Mouse (Mus musculus): Measurements from ENCODE around the gene Gpr153. TPM values are rescaled to one million over a fixed set of nuclear protein-coding genes. Genes with fewer than 3 reads are reported as not detected.
A peak's percentile ranks its signal among the peaks of the same experiment; 100 is the strongest.

Gene Gpr153
- polyA plus RNA-seq, 1 experiment from 2014 or later = 0.81 TPM

DNA sequence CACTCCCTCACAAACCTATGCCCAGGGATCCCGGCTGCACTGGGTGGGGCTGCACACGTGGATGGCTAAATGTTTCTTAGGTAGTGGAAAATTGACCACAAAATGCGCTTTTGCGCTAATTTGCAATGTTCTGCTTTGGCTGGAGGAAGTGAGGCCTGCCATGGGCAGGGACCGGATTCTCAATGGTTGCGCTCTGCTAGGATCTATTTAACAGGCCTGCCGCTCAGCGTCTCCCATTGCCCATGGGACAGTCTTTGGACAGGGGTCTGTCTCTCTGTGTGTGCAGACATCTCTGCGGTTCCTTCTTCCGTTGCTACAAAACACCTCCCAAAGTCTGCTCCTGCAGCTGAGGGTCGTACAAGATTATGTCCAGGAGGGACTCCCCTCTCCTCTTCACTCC lies 17.0 kb downstream of the Gpr153 start:
- Histone ChIP-seq H3K27me3 (peaks cover 74% of the 10 kb centered on the region), H3K4me3 (replicated peaks) (no peak overlapping the region), H3K36me3 (no peaks in the 10 kb centered on the region), H3K9me3 (replicated peaks) (no peaks in the 10 kb centered on the region), H3K4me1 (replicated peaks) (peaks cover 20% of the 10 kb centered on the region), H3K4me2 (no peak overlapping the region), H3K27ac (no peak overlapping the region), H3K9ac (no peak overlapping the region)
- no peak for DNase-seq
- ATAC-seq (ENCODE audit: low read depth) = no peak
- 19% methylated on average over 11 of the region's 11 CpGs for WGBS (ENCODE audit: insufficient replicate concordance)

GRCm38 (mm10) chr4:152291562-152291961 lies 17.5 kb downstream of the Gpr153 start, which contains the start of gene Hes3:
TSS of gene Hes3 (minus strand) at chr4:152291662.
- H3K36me3 ChIP-seq = no peaks in the 10 kb centered on the region
- WGBS (ENCODE audit: insufficient replicate concordance) = 33% methylated on average over 6 of the region's 6 CpGs
- H3K9me3 ChIP-seq (replicated peaks) = no peaks in the 10 kb centered on the region
- H3K4me2 ChIP-seq = no peak within 1 kb of the TSS
- no peak within 1 kb of the TSS for H3K9ac ChIP-seq
- no peak within 1 kb of the TSS for H3K4me3 ChIP-seq (replicated peaks)
- peaks cover 69% of the 10 kb centered on the region for H3K27me3 ChIP-seq
- H3K27ac ChIP-seq = no peak within 1 kb of the TSS
- ATAC-seq (ENCODE audit: low read depth) (no peak), DNase-seq (no peak)
- peaks cover 19% of the 10 kb centered on the region for H3K4me1 ChIP-seq (replicated peaks)

GRCm38 (mm10) chr4:152292102-152292765 lies 18.2 kb downstream of the Gpr153 start:
- Histone ChIP-seq H3K27me3 (peaks cover 62% of the 10 kb centered on the region), H3K36me3 (no peaks in the 10 kb centered on the region), H3K9ac (no peak overlapping the region)

DNA sequence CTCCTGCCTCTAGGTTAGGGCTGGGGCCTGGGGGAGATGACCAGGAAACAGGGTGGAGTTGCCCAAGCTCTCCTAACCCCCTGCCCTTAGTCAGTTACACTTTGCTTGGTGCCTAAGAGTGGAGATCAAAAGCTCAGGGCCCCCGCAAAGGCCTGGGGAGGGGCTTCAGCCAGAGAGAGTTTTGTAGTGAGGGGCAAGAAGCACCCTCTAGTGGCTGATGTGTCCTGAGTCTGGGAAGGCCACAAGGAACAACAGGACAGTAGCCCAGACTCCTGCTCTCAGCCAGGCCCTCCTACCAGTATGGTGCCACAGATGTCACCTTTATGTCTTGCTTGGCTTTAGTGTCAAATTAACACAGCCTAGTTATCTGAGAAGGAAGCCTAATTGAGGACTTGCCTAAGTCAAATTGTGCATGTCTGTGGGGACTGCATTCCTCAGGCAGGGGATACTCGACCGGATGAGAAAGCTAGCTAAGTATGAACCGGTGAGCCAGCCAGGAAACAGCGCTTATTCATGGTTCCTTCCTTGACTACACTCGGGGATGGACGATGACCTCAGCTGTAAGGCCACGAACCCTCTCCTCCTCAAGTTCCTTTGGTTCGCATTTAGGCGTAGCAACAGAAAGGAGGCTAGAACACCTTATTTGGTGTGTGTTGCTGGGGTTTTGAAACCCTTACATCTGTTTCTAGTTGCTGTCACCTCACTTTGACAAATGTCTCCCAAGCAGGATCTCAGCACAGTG lies 20.3 kb downstream of the Gpr153 start:
- peaks cover 34% of the 10 kb centered on the region for H3K4me1 ChIP-seq (replicated peaks)
- ATAC-seq (ENCODE audit: low read depth) (no peak), DNase-seq (no peak)
- H3K9ac ChIP-seq = no peak overlapping the region
- 43% methylated on average over 10 of the region's 10 CpGs for WGBS (ENCODE audit: insufficient replicate concordance)
- no peaks in the 10 kb centered on the region for H3K36me3 ChIP-seq
- no peaks in the 10 kb centered on the region for H3K9me3 ChIP-seq (replicated peaks)
- no peak overlapping the region for H3K27ac ChIP-seq
- H3K4me2 ChIP-seq = no peak overlapping the region
- H3K4me3 ChIP-seq (replicated peaks) = no peak overlapping the region
- peaks cover 49% of the 10 kb centered on the region for H3K27me3 ChIP-seq

More at GRCm38 (mm10) chr4:152292102-152292765, 18.2 kb downstream of the Gpr153 start:
- H3K9me3 ChIP-seq (replicated peaks) = no peaks in the 10 kb centered on the region
- peaks cover 19% of the 10 kb centered on the region for H3K4me1 ChIP-seq (replicated peaks)
- no peak overlapping the region for H3K27ac ChIP-seq
- no peak overlapping the region for H3K4me3 ChIP-seq (replicated peaks)
- no peak for DNase-seq
- no peak overlapping the region for H3K4me2 ChIP-seq
- no peak for ATAC-seq (ENCODE audit: low read depth)
- WGBS (ENCODE audit: insufficient replicate concordance) = 49% methylated on average over 12 of the region's 12 CpGs

GRCm38 (mm10) chr4:152295916-152296315 lies 21.9 kb downstream of the Gpr153 start:
- DNase-seq (no peak), ATAC-seq (ENCODE audit: low read depth) (0 out of 2 replicates have a peak, but pooled peaks have one; percentile 2)
- peaks cover 15% of the 10 kb centered on the region for H3K36me3 ChIP-seq
- 5% methylated on average over 4 of the region's 4 CpGs for WGBS (ENCODE audit: insufficient replicate concordance)
- H3K4me2 ChIP-seq = peak overlapping the region; percentile 79
- peaks cover 34% of the 10 kb centered on the region for H3K4me1 ChIP-seq (replicated peaks)
- peak overlapping the region; percentile 25 for H3K4me3 ChIP-seq (replicated peaks)
- H3K27me3 ChIP-seq = peaks cover 34% of the 10 kb centered on the region
- no peaks in the 10 kb centered on the region for H3K9me3 ChIP-seq (replicated peaks)
- H3K9ac ChIP-seq = peak overlapping the region; percentile 33
- H3K27ac ChIP-seq = peak overlapping the region; percentile 70

DNA sequence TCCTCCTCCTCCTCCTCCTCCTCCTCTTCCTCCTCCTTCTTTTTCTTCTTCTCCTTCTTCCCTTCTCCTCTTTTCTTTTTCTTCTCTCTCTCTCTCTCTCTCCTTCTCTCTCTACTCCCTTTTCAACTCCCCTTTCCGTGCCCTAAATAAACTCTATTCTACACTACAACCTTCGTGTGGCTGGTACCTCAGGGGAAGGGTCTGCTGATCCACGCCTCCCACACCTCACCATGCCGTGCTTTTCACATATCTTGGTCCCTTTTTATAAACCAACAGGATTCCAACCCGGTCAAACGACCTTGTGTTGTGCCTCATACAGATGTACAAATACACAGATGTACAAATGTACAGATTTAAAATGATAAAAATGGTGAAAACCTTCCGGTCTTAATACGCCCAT lies 22.3 kb downstream of the Gpr153 start:
- no peak for DNase-seq
- Histone ChIP-seq H3K27me3 (peaks cover 29% of the 10 kb centered on the region), H3K4me2 (peak overlapping the region; percentile 79), H3K4me3 (replicated peaks) (peak overlapping the region; percentile 85), H3K36me3 (peaks cover 20% of the 10 kb centered on the region), H3K9me3 (replicated peaks) (no peaks in the 10 kb centered on the region), H3K9ac (peak overlapping the region; percentile 76), H3K4me1 (replicated peaks) (peaks cover 34% of the 10 kb centered on the region), H3K27ac (peak overlapping the region; percentile 89)
- WGBS (ENCODE audit: insufficient replicate concordance) = 2% methylated on average over 8 of the region's 8 CpGs
- ATAC-seq (ENCODE audit: low read depth) = no peak

DNA sequence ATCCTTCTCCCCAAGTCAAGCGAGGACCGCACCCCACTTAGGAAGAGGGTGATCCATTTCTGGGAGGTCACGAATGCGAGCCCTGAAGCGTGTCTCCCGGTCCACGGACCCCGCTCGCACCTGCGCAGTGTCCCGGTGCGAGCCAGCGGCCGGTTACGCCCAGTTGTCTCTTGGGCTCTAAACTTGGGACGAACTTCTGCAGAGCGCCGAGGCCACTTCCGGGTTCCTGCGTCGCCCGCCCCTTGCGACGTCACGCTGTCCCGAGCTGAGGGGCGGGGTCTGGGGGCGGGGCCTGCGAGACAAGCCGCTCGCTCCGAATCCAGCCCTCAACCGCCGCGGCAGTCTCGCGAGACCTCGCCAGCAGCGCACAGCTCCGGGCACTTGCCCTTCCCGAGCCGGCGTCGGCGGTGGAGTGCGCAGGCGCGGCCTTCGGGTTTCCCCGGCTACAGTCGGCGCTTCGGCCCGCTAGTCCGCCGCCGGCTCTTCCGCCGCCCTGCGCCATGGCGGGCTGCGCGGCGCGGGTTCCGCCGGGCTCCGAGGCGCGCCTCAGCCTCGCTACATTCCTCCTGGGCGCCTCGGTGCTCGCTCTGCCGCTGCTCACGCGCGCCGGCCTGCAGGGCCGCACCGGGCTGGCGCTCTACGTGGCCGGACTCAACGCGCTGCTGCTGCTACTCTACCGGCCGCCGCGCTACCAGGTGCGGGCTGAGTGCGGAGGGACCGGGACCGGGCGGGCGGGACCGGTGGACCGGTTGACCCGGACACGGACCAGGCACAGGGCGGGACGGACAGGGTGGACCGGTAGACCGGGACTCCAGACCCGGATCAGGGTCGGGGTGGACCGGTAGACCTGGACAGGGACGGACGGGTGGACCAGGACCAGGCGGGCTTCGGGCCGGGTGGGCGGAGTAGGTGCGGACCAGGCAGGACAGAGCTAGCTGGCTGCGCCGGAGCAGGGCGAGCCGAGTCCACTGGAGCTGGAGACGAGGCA lies 23.1 kb downstream of the Gpr153 start, which contains the start of gene Icmt:
TSS of gene Icmt (plus strand) at position 354 of the 988 bp plus-strand sequence.
- Histone ChIP-seq H3K4me2 (peak within 1 kb of the TSS; percentile 98), H3K27me3 (peaks cover 21% of the 10 kb centered on the region), H3K4me3 (replicated peaks) (peak within 1 kb of the TSS; percentile 85), H3K9me3 (replicated peaks) (no peaks in the 10 kb centered on the region), H3K36me3 (peaks cover 28% of the 10 kb centered on the region), H3K4me1 (replicated peaks) (peaks cover 34% of the 10 kb centered on the region), H3K27ac (peak within 1 kb of the TSS; percentile 89), H3K9ac (peak within 1 kb of the TSS; percentile 89)
- DNase-seq (peak; percentile 100), ATAC-seq (ENCODE audit: low read depth) (peak; percentile 93)
- WGBS (ENCODE audit: insufficient replicate concordance) = under 1% methylated on average over 119 of the region's 119 CpGs

DNA sequence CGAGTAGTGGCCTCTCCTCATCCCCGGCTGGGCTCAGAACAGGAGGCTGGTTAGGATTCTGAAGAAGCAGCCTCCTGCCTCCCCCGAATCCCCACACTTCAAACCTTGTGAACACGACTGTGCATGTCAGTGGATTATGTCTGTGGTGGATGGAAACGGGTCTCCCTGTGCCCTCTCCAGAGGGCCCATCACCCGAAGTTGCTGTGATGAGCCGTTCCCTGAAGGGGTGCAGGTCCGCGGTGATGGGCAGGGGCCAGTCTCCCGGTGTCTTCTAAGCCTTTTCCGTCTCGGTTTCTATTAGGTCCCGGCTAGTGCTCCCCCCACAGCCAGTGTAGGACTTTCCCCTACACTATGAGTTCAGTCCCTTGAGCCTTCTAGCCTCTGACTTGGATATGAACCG lies 24.8 kb downstream of the Gpr153 start:
- Histone ChIP-seq H3K4me2 (peak overlapping the region; percentile 98), H3K36me3 (peaks cover 42% of the 10 kb centered on the region), H3K9ac (peak overlapping the region; percentile 89), H3K27me3 (peaks cover 5% of the 10 kb centered on the region; the same call in 1 of the 2 replicates), H3K9me3 (replicated peaks) (no peaks in the 10 kb centered on the region), H3K4me3 (replicated peaks) (peak overlapping the region; percentile 85), H3K27ac (no peak overlapping the region), H3K4me1 (replicated peaks) (peaks cover 34% of the 10 kb centered on the region)
- 76% methylated on average over 14 of the region's 14 CpGs for WGBS (ENCODE audit: insufficient replicate concordance)
- DNase-seq (no peak), ATAC-seq (ENCODE audit: low read depth) (no peak)

DNA sequence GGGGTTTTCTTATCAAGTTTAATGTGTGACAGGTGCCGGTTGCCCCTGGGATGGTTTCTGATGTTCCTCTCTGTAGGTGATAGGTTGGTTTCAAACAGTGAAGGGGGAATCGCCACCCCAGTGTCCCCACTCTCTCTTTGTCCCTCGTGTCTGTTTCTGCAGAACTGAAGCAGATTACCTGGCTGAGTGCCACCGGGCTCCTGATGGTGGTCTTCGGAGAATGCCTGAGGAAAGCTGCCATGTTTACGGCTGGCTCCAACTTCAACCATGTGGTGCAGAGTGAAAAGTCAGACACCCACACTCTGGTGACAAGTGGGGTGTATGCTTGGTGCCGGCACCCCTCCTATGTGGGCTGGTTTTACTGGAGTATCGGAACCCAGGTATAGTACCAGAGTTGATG lies 26.3 kb downstream of the Gpr153 start:
- no peak overlapping the region for H3K4me3 ChIP-seq (replicated peaks)
- no peak overlapping the region for H3K27ac ChIP-seq
- H3K9me3 ChIP-seq (replicated peaks) = no peaks in the 10 kb centered on the region
- H3K36me3 ChIP-seq = peaks cover 57% of the 10 kb centered on the region
- DNase-seq (no peak), ATAC-seq (ENCODE audit: low read depth) (no peak)
- 87% methylated on average over 8 of the region's 8 CpGs for WGBS (ENCODE audit: insufficient replicate concordance)
- no peak overlapping the region for H3K9ac ChIP-seq
- no peaks in the 10 kb centered on the region for H3K27me3 ChIP-seq
- no peak overlapping the region for H3K4me2 ChIP-seq
- H3K4me1 ChIP-seq (replicated peaks) = peaks cover 26% of the 10 kb centered on the region

DNA sequence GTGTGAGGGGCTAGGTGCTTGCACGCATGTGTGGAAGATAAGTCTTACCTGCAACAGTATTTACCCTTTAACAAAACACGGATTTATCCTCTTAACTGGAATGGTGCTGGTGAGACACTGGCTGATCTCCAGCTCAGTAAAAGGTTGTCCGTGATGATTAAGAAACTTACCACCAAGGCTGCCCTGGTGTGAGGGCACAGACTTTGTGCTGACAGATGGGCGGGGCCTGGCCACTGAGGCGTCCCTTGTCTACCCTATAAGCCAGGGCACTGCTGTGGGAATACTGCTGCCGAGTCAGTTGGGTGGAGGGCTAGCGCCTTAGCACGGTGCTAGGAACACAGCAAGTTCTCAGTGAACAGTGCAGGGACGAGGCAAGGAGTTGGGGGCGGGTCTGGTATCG lies 28.0 kb downstream of the Gpr153 start:
- H3K27ac ChIP-seq = no peak overlapping the region
- H3K4me1 ChIP-seq (replicated peaks) = peaks cover 15% of the 10 kb centered on the region
- no peaks in the 10 kb centered on the region for H3K27me3 ChIP-seq
- ATAC-seq (ENCODE audit: low read depth) (no peak), DNase-seq (no peak)
- no peak overlapping the region for H3K4me2 ChIP-seq
- peaks cover 60% of the 10 kb centered on the region for H3K36me3 ChIP-seq
- no peak overlapping the region for H3K4me3 ChIP-seq (replicated peaks)
- WGBS (ENCODE audit: insufficient replicate concordance) = 80% methylated on average over 11 of the region's 11 CpGs
- H3K9ac ChIP-seq = no peak overlapping the region
- H3K9me3 ChIP-seq (replicated peaks) = no peaks in the 10 kb centered on the region

DNA sequence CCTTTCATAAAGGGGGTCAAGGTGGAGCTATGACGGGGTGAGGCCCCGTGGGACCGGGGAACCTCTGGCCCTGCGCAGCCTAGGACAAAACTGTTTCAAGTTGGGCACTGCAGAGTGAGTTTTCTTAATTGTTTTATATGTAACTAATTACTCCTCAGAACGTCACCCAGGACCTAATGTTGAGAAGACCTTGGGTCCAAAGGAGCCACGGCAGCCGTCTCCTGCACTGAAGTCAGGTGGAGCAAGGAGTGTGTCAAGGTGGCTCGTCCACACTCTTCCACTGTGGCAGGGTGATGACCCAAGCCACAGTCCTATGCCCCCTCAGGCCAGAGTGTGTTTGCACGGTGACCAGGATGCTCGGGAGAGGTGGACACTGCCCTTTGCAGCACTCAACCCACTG lies 29.1 kb downstream of the Gpr153 start:
- WGBS (ENCODE audit: insufficient replicate concordance) = 81% methylated on average over 10 of the region's 10 CpGs
- no peak overlapping the region for H3K4me2 ChIP-seq
- DNase-seq (no peak), ATAC-seq (ENCODE audit: low read depth) (no peak; the same call in 1 of the 2 replicates)
- H3K4me3 ChIP-seq (replicated peaks) = no peak overlapping the region
- H3K4me1 ChIP-seq (replicated peaks) = peaks cover 10% of the 10 kb centered on the region
- H3K27me3 ChIP-seq = no peaks in the 10 kb centered on the region
- H3K27ac ChIP-seq = no peak overlapping the region
- no peak overlapping the region for H3K9ac ChIP-seq
- peaks cover 60% of the 10 kb centered on the region for H3K36me3 ChIP-seq
- no peaks in the 10 kb centered on the region for H3K9me3 ChIP-seq (replicated peaks)

Measured in liver, embryonic 13.5 days (tissue).